Mouse (Mus musculus): ENCODE data around the gene Tex2. TPM values are rescaled to one million over a fixed set of nuclear protein-coding genes. Genes with fewer than 3 reads are reported as not detected.
A peak's percentile ranks its signal among the peaks of the same experiment; 100 is the strongest.

The Tex2 gene
- polyA plus RNA-seq, 1 experiment from 2014 or later: 7.8 TPM

- Histone ChIP-seq H3K9ac (replicated peaks) (0 out of 2 replicates have a peak overlapping the region, but pooled peaks have one; percentile 18), H3K9me3 (no peaks in the 10 kb centered on the region), H3K27ac (peak overlapping the region; percentile 23; the same call in 1 of the 2 replicates), H3K36me3 (no peaks in the 10 kb centered on the region), H3K4me2 (no peak overlapping the region), H3K27me3 (no peaks in the 10 kb centered on the region), H3K4me3 (replicated peaks) (no peak overlapping the region), H3K4me1 (replicated peaks) (peaks cover 34% of the 10 kb centered on the region)
- WGBS: 28% methylated on average over 3 of the region's 3 CpGs
- no peak for ATAC-seq (ENCODE audit: insufficient number of reproducible peaks, insufficient read depth, low FRiP score, low TSS enrichment, low read depth)
Measured at GRCm38 (mm10) chr11:106520404-106520803, 92.8 kb downstream of the Tex2 start.

- H3K36me3 ChIP-seq: no peaks in the 10 kb centered on the region
- peaks cover 43% of the 10 kb centered on the region for H3K4me1 ChIP-seq (replicated peaks)
- no peak overlapping the region for H3K4me3 ChIP-seq (replicated peaks)
- ATAC-seq (ENCODE audit: insufficient number of reproducible peaks, insufficient read depth, low FRiP score, low TSS enrichment, low read depth): no peak
- peak overlapping the region; percentile 12; the same call in 1 of the 2 replicates for H3K27ac ChIP-seq
- WGBS: 39% methylated on average over 4 of the region's 4 CpGs
- no peaks in the 10 kb centered on the region for H3K27me3 ChIP-seq
- no peak overlapping the region for H3K4me2 ChIP-seq
- no peak overlapping the region for H3K9ac ChIP-seq (replicated peaks)
- H3K9me3 ChIP-seq: no peaks in the 10 kb centered on the region
Measured at GRCm38 (mm10) chr11:106519519-106519918, 93.7 kb downstream of the Tex2 start.

GRCm38 (mm10) chr11:106518391-106518790 lies 94.8 kb downstream of the Tex2 start:
- H3K4me1 ChIP-seq (replicated peaks): peaks cover 47% of the 10 kb centered on the region
- no peak overlapping the region for H3K4me2 ChIP-seq
- 18% methylated on average over 4 of the region's 4 CpGs for WGBS
- no peaks in the 10 kb centered on the region for H3K36me3 ChIP-seq
- H3K4me3 ChIP-seq (replicated peaks): no peak overlapping the region
- no peaks in the 10 kb centered on the region for H3K9me3 ChIP-seq
- H3K9ac ChIP-seq (replicated peaks): no peak overlapping the region
- H3K27ac ChIP-seq: peak overlapping the region; percentile 78
- no peak for ATAC-seq (ENCODE audit: insufficient number of reproducible peaks, insufficient read depth, low FRiP score, low TSS enrichment, low read depth)
- H3K27me3 ChIP-seq: no peaks in the 10 kb centered on the region

GRCm38 (mm10) chr11:106515079-106515745 lies 98.0 kb downstream of the Tex2 start:
- H3K9ac ChIP-seq (replicated peaks): peak overlapping the region; percentile 23; the same call in 1 of the 2 replicates
- 68% methylated on average over 16 of the region's 16 CpGs for WGBS

GRCm38 (mm10) chr11:106514446-106514845 lies 98.8 kb downstream of the Tex2 start:
- H3K4me3 ChIP-seq (replicated peaks): no peak overlapping the region
- H3K36me3 ChIP-seq: peaks cover 16% of the 10 kb centered on the region
- peaks cover 36% of the 10 kb centered on the region for H3K4me1 ChIP-seq (replicated peaks)
- 37% methylated on average over 5 of the region's 5 CpGs for WGBS
- ATAC-seq (ENCODE audit: insufficient number of reproducible peaks, insufficient read depth, low FRiP score, low TSS enrichment, low read depth): no peak
- H3K9me3 ChIP-seq: no peaks in the 10 kb centered on the region
- H3K27ac ChIP-seq: peak overlapping the region; percentile 17; the same call in 1 of the 2 replicates
- no peak overlapping the region for H3K4me2 ChIP-seq
- no peaks in the 10 kb centered on the region for H3K27me3 ChIP-seq
- H3K9ac ChIP-seq (replicated peaks): peak overlapping the region; percentile 23; the same call in 1 of the 2 replicates

More at GRCm38 (mm10) chr11:106515079-106515745, 98.0 kb downstream of the Tex2 start:
- Histone ChIP-seq H3K27ac (peak overlapping the region; percentile 31; the same call in 1 of the 2 replicates), H3K36me3 (peaks cover 12% of the 10 kb centered on the region; the same call in 1 of the 2 replicates), H3K9me3 (no peaks in the 10 kb centered on the region), H3K4me3 (replicated peaks) (no peak overlapping the region), H3K27me3 (no peaks in the 10 kb centered on the region), H3K4me2 (no peak overlapping the region), H3K4me1 (replicated peaks) (peaks cover 42% of the 10 kb centered on the region)
- peak; percentile 67; the same call in 1 of the 2 replicates for ATAC-seq (ENCODE audit: insufficient number of reproducible peaks, insufficient read depth, low FRiP score, low TSS enrichment, low read depth)

GRCm38 (mm10) chr11:106513166-106513565 lies 100.1 kb downstream of the Tex2 start:
- H3K4me2 ChIP-seq: no peak overlapping the region
- ATAC-seq (ENCODE audit: insufficient number of reproducible peaks, insufficient read depth, low FRiP score, low TSS enrichment, low read depth): no peak
- no peak overlapping the region for H3K27ac ChIP-seq
- peaks cover 24% of the 10 kb centered on the region for H3K4me1 ChIP-seq (replicated peaks)
- no peaks in the 10 kb centered on the region for H3K9me3 ChIP-seq
- H3K27me3 ChIP-seq: no peaks in the 10 kb centered on the region
- H3K9ac ChIP-seq (replicated peaks): no peak overlapping the region
- H3K4me3 ChIP-seq (replicated peaks): no peak overlapping the region
- H3K36me3 ChIP-seq: peaks cover 29% of the 10 kb centered on the region
- 47% methylated on average over 2 of the region's 2 CpGs for WGBS

GRCm38 (mm10) chr11:106512006-106512390 lies 101.2 kb downstream of the Tex2 start:
- H3K4me3 ChIP-seq (replicated peaks): no peak overlapping the region
- H3K27me3 ChIP-seq: no peaks in the 10 kb centered on the region
- no peak for ATAC-seq (ENCODE audit: insufficient number of reproducible peaks, insufficient read depth, low FRiP score, low TSS enrichment, low read depth)
- 93% methylated on average over 7 of the region's 7 CpGs for WGBS
- no peaks in the 10 kb centered on the region for H3K9me3 ChIP-seq
- H3K9ac ChIP-seq (replicated peaks): no peak overlapping the region
- no peak overlapping the region for H3K4me2 ChIP-seq
- H3K4me1 ChIP-seq (replicated peaks): peaks cover 15% of the 10 kb centered on the region
- peaks cover 36% of the 10 kb centered on the region for H3K36me3 ChIP-seq
- H3K27ac ChIP-seq: no peak overlapping the region

- WGBS: 90% methylated on average over 14 of the region's 14 CpGs
- Histone ChIP-seq H3K27me3 (no peaks in the 10 kb centered on the region), H3K4me3 (replicated peaks) (no peak overlapping the region), H3K9ac (replicated peaks) (no peak overlapping the region), H3K9me3 (no peaks in the 10 kb centered on the region), H3K4me1 (replicated peaks) (peaks cover 15% of the 10 kb centered on the region), H3K36me3 (peaks cover 36% of the 10 kb centered on the region), H3K27ac (no peak overlapping the region), H3K4me2 (no peak overlapping the region)
- ATAC-seq (ENCODE audit: insufficient number of reproducible peaks, insufficient read depth, low FRiP score, low TSS enrichment, low read depth): no peak
Measured at GRCm38 (mm10) chr11:106511236-106512005, 101.8 kb downstream of the Tex2 start.

- WGBS: 86% methylated on average over 7 of the region's 7 CpGs
- no peak for ATAC-seq (ENCODE audit: insufficient number of reproducible peaks, insufficient read depth, low FRiP score, low TSS enrichment, low read depth)
- Histone ChIP-seq H3K4me1 (replicated peaks) (no peaks in the 10 kb centered on the region), H3K36me3 (peaks cover 36% of the 10 kb centered on the region), H3K9ac (replicated peaks) (no peak overlapping the region), H3K27me3 (no peaks in the 10 kb centered on the region), H3K9me3 (no peaks in the 10 kb centered on the region), H3K4me3 (replicated peaks) (no peak overlapping the region), H3K4me2 (no peak overlapping the region), H3K27ac (no peak overlapping the region)
Measured at GRCm38 (mm10) chr11:106507638-106508037, 105.6 kb downstream of the Tex2 start.

- Histone ChIP-seq H3K9ac (replicated peaks) (no peak overlapping the region), H3K4me1 (replicated peaks) (0 out of 2 replicates have a peak, but pooled peaks cover 6% of the 10 kb centered on the region), H3K4me2 (no peak overlapping the region), H3K27me3 (no peaks in the 10 kb centered on the region), H3K27ac (no peak overlapping the region), H3K36me3 (peaks cover 30% of the 10 kb centered on the region), H3K9me3 (no peaks in the 10 kb centered on the region), H3K4me3 (replicated peaks) (no peak overlapping the region)
- WGBS: 88% methylated on average over 6 of the region's 6 CpGs
- ATAC-seq (ENCODE audit: insufficient number of reproducible peaks, insufficient read depth, low FRiP score, low TSS enrichment, low read depth): no peak
Measured at GRCm38 (mm10) chr11:106506211-106506610, 107.0 kb downstream of the Tex2 start.

- no peaks in the 10 kb centered on the region for H3K27me3 ChIP-seq
- no peaks in the 10 kb centered on the region for H3K9me3 ChIP-seq
- H3K4me2 ChIP-seq: no peak overlapping the region
- H3K9ac ChIP-seq (replicated peaks): no peak overlapping the region
- 0 out of 2 replicates have a peak, but pooled peaks cover 6% of the 10 kb centered on the region for H3K4me1 ChIP-seq (replicated peaks)
- H3K36me3 ChIP-seq: peaks cover 16% of the 10 kb centered on the region
- H3K4me3 ChIP-seq (replicated peaks): no peak overlapping the region
- H3K27ac ChIP-seq: no peak overlapping the region
- ATAC-seq (ENCODE audit: insufficient number of reproducible peaks, insufficient read depth, low FRiP score, low TSS enrichment, low read depth): no peak
Measured at GRCm38 (mm10) chr11:106504129-106504528, 109.1 kb downstream of the Tex2 start.

Data from limb, embryonic 12.5 days (tissue).